Comparison of ENCODE assay signal across 11 mouse cellular contexts in genomic region chr7:34709111-34709510, GRCm38 (mm10). TPM values are rescaled to one million over a fixed set of nuclear protein-coding genes. Genes with fewer than 3 reads are reported as not detected.
DNase-seq lines count a peak whose midpoint lies in the region; ATAC-seq lines count a peak whose summit lies in the region.
"Had no signal": no experiment of that assay in that cellular context is flagged by ENCODE, and none has a peak within 500 bp of the region (broad histone marks: within the 10 kb centered on the region; RNA-seq: fewer than 3 reads in every experiment).

No protein-coding gene starts in this region.

- H3K4me3 ChIP-seq in liver, embryonic 12.5 days: no peak overlapping the region
- H3K4me3 ChIP-seq: embryonic facial prominence, embryonic 15.5 days; midbrain, embryonic 12.5 days had no signal

- H3K9me3 ChIP-seq in liver, embryonic 12.5 days (replicated peaks): no peaks in the 10 kb centered on the region
- H3K9me3 ChIP-seq: embryonic facial prominence, embryonic 15.5 days had no signal

- H3K9ac ChIP-seq in liver, embryonic 12.5 days: no peak overlapping the region
- H3K9ac ChIP-seq: embryonic facial prominence, embryonic 15.5 days; midbrain, embryonic 12.5 days had no signal

- intact Hi-C loops in heart, postnatal 25 days (cut with DNase I): no loop called here

- no peaks in the 10 kb centered on the region for H3K4me1 ChIP-seq in liver, embryonic 12.5 days

- ATAC-seq in cerebellum, adult (ENCODE audit: insufficient number of reproducible peaks, low FRiP score, low TSS enrichment): no peak
- ATAC-seq in liver, embryonic 12.5 days: no peak

- WGBS in liver, embryonic 12.5 days (ENCODE audit: insufficient replicate concordance): 76% methylated on average over 4 of the region's 4 CpGs

- no peak overlapping the region for H3K4me2 ChIP-seq in liver, embryonic 12.5 days
- H3K4me2 ChIP-seq: embryonic facial prominence, embryonic 15.5 days; midbrain, embryonic 12.5 days had no signal

- DNase-seq in cerebellum, adult 11-12 months: peak; percentile 8
- DNase-seq in heart, adult 18-20 months: peak; percentile 69 to 75
- DNase-seq in heart, postnatal 25 days (ENCODE audit: low spot score): no peak
- DNase-seq in retina, adult 2 months (ENCODE audit: low read depth, low spot score): peak; percentile 13
- no peak for DNase-seq in retina, embryonic 14.5 days (ENCODE audit: low spot score)
- peak; percentile 14 for DNase-seq in skeletal muscle tissue, adult 2 months (ENCODE audit: low read depth, low spot score)
- DNase-seq: kidney, postnatal 4 days had no signal

- no peaks in the 10 kb centered on the region for H3K36me3 ChIP-seq in liver, embryonic 12.5 days
- H3K36me3 ChIP-seq: embryonic facial prominence, embryonic 15.5 days; midbrain, embryonic 12.5 days had no signal

- H3K27ac ChIP-seq in liver, embryonic 12.5 days: no peak overlapping the region
- H3K27ac ChIP-seq: embryonic facial prominence, embryonic 15.5 days; midbrain, embryonic 12.5 days had no signal

- no peaks in the 10 kb centered on the region for H3K27me3 ChIP-seq in liver, embryonic 12.5 days (replicated peaks)
- H3K27me3 ChIP-seq: midbrain, embryonic 12.5 days had no signal

RNA-seq across cellular contexts. Expression of gene Kctd15, which starts 52.6 kb away (rescaled TPM):
- 1 to 10 TPM; 3.3 to 3.6 TPM for total RNA-seq in heart, adult 18-20 months (2021)
- total RNA-seq in heart, postnatal 25 days (2021): 1 to 10 TPM; 2.8 to 3.8 TPM
- polyA plus RNA-seq in liver, embryonic 12.5 days (2016; fragmentation: Nextera tagmentation; extraction: Ambion mirVana): 2.2 and 2.7 TPM in 2 replicates

Comparison
In these comparisons a context has a peak if more than half of its experiments do, and no peak if none do; other contexts are left out.
1. DNase-seq: peak in cerebellum, adult 11-12 months (single experiment), heart, adult 18-20 months (2 of 2), retina, adult 2 months (single experiment) and skeletal muscle tissue, adult 2 months (single experiment); none in heart, postnatal 25 days (single experiment) and retina, embryonic 14.5 days (single experiment).